Mouse (Mus musculus) liver, adult 2 months (tissue): ENCODE measurements around the gene Mme.

ENCODE experiments used
- CTCF ChIP-seq: fragments of 200-500 bp; IDR thresholded peaks from 2 replicates; pipeline ENCODE4 v1.5.1; 2011; ENCODE audit warnings: low read depth, low read length, control low read depth
- POLR2A ChIP-seq: fragments of 200-500 bp; IDR thresholded peaks from 2 replicates; pipeline ENCODE4 v1.6.1; 2011; ENCODE audit warnings: low read length, control low read depth; ENCODE audit not compliant: insufficient read depth; ENCODE audit errors: extremely low read depth

- TF ChIP-seq POLR2A = no peak
- no peak for TF ChIP-seq CTCF
These were observed 99.2 kb downstream of the Mme start for GRCm38 (mm10) chr3:63340546-63340945.
